Mouse (Mus musculus): ENCODE measurements around the gene Tox2.

Gene Tox2

DNA sequence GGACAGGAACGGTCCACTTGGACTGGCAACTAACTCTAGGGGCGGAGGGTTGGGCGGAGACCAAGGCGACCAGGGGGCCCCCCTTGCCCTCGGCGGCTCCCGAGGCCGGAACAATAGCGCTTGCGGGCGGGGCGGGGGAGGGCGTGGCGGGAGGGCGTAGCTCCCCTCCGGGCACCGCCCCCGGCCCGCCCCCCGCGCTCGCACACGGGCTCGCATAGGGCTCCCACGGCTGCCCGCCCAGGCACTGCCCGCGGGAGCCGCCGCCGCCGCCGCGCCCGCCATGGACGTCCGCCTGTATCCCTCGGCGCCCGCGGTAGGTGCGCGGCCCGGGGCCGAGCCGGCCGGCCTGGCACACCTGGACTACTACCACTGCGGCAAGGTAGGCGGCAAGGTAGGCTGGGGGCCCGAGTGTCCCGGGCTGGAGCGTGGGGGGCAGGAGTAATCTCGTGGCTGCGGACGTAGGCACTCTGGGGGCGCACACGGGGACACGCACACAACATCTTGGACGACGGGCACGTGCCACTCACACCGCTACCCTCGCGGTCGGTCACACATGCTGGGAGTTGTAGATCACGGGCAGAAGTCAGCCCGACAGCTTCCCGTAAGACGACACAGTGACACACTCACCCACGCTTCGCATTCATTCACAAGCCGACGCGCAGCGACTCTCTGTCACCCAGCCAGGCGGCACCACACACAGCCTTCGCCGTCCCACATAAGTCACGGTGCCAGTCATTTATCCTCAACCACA is at the start of gene Tox2:
Gene Tox2, plus strand, starts transcription at position 242 of the 751 bp plus-strand sequence.
- DNase-seq (ENCODE audit: low spot score), result peak; percentile 85

DNA sequence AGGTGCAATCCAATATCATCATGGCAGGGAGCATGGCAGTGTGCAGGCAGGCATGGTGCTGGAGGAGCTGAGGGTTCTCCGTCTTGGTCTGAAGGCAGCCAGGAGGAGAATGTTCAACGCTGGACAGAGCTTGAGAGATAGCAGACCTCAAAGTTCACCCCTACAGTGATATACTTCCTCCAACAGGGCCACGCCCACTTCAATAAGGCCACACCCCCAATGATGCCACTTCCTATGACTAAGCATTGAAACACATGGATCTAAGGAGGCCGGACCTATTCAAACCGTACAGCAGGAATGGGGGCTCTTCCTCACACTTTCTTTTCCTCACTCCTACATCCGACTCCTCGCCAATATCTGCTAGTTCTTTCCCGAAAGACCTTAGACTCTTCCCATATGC is 48.3 kb upstream of the Tox2 start:
- no peak for DNase-seq (ENCODE audit: low spot score)

DNA sequence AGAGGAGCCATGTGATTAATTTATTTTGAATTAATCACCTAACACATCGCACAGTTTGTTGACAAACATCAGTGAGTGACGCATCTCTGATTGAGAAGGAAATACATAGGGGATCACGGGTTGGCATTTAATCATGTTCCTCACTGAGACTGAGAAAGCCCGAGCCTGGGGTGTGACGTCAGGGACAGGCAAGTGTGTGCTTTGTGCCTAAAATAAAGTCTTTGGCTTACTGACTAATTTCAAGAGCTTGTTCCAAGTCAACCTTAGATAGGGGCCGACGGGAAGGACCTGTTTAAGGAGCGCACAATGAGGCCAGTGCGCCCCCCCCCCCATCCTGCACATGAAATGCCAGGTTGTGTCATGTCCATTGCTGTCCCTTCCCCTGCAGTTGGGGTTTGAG is 43.9 kb upstream of the Tox2 start:
- no peak for DNase-seq (ENCODE audit: low spot score)

DNA sequence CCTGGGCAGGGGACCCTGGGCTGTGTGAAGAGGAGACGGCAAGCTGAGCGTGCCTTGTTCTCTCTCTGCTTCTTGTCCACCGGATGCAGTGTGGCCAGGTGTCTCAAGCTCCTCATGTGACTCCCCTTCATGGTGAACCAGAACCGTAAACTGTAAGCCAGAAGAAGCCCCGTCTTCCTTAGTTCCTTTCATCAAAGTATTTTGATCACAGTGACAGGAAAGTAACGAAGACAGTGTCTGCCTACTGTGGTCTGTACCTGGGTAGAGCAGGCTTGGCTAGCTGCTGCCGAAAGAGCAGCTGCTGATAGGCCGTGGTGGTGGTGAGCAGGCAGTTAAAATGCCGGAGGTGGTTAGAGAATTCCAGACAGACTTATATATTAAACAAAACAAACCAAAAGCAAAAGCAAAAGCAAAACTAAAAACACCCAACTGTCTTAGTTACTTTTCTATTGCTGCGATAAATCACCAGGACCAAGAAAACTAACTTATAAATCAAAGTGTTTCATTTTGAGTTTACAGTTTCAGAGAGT is 38.4 kb upstream of the Tox2 start:
- no peak for DNase-seq (ENCODE audit: low spot score)

DNA sequence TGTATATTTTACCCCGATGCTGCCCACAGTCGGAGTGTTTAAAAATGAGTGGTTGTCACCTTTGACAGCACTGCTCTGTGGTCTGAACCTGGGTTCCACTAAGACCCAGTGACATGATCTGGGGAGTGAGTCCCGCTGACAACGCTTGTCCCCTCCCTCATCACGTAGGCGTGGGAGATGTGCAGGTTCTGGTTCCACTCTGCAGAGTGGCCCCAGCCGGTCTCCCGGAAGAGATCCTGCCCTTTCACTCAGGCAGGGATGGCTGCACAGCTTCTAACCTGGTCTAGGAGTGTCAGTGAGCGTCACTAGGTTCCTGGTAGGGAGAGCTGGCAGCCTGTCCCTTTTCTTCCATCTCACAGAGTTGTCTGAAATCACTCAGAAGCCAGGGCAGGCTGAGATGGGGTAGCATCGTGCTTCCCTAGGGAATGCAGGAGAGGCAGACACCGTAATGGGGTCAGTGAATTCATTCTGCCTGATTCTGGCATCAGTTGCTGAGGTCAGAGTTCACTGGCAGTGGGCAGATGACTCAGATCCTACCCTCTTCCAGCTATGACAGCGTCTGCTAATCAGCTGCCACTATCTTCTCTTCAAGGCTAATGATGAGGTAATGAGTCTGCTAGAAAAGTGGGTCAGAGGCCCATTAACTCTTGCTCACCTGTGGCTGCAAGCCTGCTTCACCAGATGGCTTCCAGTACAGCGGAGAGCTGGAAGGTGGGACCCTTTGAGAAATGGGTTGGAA is 36.7 kb upstream of the Tox2 start:
- peak; percentile 30 for DNase-seq (ENCODE audit: low spot score)

DNA sequence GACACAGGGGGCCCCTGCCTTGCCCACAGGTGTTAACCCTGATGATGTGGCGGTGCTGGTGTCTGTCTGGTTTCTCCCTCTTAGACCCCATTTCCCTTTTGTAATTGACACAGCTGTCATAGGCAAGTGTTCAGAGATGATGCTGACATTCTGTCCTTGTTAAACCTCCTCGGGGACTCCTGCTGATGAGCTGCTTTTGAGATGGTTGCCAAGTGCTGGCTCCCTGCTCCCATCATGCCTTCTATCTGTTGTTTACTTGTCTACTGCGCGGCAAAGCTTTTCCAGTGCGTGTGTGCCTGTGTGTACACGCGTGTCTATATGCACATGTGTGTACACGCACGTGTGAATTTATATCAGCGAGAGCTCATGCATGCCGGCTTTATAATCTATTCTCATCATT is 31.0 kb upstream of the Tox2 start:
- no peak for DNase-seq (ENCODE audit: low spot score)

DNA sequence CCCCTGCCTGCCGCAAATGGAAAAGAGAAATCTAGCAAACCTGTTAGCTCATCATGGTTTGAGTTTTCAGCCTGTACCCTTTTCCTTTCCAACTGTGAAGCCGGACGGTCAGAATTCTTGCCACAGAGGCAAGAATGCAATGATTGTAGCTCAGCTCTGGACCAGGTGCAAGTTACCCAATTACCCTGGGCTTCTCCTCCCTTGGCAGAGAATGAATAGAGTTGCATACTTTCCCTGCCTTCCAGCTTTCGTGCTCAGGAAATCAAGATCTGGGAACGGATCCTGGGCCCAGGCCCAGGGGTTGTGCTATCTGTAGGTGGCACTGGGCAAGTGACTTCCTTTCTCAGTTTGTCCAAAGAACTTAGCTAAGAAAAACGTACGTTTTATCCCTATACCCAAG is 28.9 kb upstream of the Tox2 start:
- no peak for DNase-seq (ENCODE audit: low spot score)

DNA sequence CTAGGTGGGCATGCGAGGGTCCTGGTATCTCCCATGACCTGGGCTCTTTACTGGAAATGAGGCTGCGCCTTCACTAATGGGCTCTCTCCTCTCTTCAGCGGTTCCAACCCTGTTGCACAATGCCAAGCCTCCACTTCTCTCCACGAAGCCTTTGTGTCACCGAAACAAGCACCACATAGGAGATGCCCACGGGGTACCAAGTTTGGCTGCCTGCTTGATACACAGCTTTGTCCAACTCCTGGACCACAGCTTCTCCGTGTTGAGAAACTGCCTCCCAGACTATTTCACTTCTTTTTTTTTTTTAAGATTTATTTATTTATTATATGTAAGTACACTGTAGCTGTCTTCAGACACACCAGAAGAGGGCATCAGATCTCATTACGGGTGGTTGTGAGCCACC is 27.1 kb upstream of the Tox2 start:
- DNase-seq (ENCODE audit: low spot score), result no peak

DNA sequence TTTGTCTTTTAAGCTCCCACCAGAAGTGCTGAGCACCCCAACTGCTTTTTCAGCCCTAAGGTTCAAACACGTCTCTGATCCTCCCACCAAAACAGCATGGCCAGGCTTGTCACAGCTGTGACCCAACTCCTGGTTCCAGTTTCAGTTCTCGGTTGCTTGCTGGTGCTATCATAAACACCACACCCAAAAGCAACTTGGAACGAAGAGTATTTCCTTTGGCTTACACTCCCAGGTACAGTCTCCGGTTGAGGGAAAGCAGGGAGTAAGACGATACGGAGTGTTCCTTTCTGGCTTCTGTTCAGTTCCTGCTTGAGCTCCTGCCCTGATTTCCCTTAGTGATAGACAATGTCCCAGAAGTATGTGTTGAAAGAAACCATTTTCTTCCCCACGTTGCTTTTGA is 26.4 kb upstream of the Tox2 start:
- no peak for DNase-seq (ENCODE audit: low spot score)

DNA sequence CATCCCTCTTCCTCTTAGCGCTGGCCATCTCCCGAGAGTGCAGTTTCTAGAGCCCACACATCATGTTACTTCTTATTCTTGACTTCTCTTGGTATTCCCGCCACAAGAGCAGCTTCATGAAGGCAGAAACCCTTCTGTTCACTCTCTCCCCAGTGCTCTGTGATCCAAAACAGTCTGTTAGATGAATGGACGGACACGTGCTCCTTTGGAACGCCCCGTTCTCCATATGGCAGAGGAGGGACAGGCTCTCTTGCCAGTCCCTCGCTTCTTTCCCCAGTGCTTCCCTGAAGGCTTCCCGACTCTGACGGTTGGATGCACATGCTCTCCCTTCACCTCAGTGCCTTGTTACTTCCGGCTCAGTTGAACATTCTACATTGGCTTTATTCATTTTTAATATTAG is 15.4 kb upstream of the Tox2 start:
- peak; percentile 24 for DNase-seq (ENCODE audit: low spot score)

DNA sequence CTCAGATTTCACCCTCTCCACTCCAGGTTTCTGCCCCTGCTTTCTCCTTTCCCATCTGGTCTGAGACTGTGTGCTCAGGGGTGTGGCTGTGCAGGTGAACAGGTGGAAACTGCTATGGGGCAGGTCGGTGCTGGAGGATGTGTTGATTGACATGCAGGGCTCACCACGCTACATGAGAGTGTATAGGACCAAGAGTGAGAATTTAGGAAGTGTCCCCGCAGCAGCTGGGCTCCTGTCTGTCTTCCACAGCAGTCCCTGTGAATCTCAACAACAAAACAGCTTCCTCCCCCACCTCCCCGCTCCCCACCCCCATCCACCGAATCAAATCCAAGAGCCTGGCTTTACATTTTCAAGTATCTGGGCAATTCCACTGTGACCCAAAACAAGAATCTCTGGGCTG is 13.3 kb upstream of the Tox2 start:
- no peak for DNase-seq (ENCODE audit: low spot score)

DNA sequence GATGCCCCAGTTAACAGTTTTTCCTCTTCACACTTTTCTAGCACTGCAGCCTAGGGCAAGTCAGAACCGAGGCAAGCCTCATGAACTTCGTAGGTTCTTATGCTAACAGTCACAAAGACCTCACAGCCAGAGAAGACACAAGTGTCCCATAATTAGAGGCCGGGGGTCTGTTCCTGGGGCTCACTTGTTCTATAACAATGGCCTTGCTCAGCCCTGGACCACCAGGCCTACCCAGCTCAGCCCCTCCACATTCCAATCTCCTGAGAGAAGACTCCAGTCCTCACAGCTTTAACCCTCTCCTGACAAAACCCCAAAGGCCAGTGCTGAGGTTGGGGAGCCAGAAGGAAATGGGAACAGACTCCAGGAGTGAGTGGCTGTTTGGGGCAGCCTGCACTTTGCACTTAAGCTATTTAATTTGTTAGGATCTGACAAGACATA is 12.9 kb upstream of the Tox2 start:
- DNase-seq (ENCODE audit: low spot score), result peak; percentile 85

DNA sequence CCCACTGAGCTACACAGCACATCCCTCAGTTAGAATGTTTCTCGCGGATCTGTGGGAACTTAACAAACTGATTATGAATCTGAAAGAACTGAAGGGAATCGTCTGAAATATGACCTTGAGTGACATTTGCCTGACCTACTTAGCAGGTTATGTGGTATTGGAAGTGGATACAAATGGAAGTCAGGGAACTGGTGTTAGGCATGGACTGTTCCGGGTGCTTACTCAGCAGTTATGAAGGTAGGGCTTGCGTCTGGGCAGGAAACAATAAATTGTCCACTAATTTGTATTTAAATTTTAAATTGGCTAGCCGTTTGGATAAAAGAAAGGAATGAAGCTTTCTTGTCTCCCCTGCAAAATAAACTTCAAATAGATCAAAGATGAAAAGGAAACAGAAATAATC is 10.4 kb upstream of the Tox2 start:
- no peak for DNase-seq (ENCODE audit: low spot score)

DNA sequence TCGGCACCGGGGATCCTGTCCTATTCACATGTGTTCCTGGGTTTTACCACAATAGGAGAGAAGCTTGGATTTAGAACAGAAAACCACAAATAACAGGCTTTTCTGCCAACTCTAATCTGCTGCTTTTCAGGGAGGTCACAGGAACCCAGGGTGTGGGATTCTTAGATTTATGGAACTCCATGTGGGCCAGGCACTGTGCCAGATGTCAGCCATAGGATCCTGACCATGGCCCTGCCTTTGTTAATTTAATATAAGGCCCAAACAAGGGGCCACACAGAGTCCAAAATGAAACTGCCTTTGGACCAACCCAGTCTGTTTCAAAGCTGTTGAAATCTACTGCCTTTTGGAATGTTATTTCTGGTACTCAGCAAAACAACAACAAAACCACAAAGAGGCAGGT is 8.9 kb upstream of the Tox2 start:
- no peak for DNase-seq (ENCODE audit: low spot score)

DNA sequence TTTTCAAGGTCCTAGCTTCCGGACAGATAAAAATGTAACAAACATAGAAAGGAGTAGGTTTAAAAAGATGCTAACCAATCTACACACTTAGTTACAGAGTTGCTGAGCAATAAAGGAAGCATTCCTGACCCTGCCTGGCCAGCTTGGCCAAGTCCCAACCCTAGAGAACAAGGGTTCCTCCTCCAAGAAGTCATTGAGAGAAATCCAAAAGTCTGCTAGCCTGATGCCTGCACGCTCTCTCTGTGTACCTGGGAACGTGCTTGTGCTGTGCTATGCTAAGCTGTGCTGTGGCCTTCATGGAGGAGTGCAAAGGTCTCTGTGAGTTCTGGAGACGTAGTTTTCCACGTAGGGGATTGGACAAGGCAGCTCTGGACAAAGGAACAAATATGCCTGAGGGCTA is 8.4 kb upstream of the Tox2 start:
- no peak for DNase-seq (ENCODE audit: low spot score)

DNA sequence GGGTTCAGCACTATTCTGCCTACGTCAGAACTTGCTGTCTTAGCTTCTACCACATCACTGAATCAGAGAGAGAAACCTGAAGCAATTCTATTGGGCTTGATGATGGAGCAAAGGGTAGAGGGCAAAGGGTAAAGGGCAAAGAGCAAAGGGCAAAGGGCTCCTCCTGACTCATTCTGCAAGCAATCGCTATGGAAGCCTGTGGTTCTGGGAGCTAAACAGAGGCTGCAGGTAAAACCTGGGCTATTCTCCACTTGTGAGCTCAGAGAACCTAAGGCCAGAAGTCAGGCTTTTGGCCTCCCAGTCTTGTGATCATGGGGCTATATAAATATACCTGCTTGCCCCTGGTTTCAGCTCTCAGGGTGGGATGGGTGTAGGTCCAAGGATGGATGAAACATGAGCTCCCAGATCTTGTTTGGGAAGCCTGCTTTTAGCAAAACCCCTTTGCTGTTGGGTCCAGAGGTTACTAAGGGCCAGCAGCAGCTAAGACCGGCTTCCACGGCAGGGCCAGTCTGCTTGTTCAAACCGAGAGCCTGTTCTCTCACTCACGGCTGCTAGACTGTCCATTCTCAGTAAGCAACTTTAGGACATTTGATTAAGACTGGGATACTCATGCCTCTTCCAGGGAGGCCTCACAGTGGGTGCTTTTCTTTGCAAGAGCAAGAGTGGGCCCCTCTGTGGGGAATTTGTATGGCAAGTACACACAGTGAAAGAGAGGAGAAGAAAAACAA is 7.7 kb upstream of the Tox2 start:
- peak; percentile 44 for DNase-seq (ENCODE audit: low spot score)

DNA sequence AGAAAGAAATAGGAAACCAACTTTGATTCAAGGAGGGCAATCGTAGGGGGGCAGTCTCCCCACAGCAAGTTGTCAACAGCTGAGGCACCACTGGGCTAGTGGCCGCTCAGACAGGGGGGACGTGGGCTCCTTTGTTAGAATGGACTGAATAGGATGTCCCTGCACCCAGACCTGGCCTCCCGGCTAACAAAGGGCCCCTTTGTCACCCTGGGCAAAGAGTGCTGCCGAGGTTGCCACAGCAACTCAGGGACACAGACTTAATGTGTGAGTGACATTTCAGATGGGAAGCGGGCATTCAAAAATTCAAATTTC is 7.1 kb upstream of the Tox2 start:
- peak; percentile 88 for DNase-seq (ENCODE audit: low spot score)

DNA sequence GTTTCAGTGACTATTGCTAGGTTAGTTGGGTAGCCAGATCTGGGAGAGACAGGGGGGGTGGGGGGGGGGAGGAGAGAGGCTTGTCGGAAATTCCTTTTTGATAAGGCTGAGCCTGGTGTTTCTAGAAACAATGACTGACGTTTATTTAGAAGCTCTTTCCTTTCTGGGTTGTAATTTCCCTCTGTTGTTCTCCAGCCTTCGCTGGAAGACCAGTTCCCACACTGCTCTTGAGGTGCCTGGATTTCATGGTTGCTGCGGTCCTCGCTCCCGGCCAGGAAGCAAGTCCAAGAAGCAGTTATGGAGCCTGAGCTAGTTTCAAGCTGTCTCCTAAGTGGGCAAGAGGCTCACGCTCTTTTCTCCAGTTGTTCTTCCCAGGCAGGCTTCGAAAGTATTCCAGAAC is 1.0 kb upstream of the Tox2 start:
- DNase-seq (ENCODE audit: low spot score), result no peak

DNA sequence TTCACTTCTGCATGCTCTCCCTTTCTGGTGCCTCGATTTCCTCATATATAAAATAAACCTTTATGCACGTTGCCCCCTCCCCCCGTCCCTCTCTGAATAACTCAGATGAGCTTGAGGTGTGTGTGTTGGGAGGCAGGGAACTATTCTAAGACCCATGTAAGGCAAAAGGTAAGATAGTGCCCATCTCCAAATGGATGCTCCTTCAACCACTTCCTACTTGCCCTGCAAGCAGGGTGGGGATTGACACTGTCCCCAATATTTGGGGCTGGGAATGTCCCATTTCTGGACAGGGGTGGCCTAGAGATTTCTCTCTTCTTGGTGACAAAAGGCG is 407 bp upstream of the Tox2 start:
- no peak for DNase-seq (ENCODE audit: low spot score)

DNA sequence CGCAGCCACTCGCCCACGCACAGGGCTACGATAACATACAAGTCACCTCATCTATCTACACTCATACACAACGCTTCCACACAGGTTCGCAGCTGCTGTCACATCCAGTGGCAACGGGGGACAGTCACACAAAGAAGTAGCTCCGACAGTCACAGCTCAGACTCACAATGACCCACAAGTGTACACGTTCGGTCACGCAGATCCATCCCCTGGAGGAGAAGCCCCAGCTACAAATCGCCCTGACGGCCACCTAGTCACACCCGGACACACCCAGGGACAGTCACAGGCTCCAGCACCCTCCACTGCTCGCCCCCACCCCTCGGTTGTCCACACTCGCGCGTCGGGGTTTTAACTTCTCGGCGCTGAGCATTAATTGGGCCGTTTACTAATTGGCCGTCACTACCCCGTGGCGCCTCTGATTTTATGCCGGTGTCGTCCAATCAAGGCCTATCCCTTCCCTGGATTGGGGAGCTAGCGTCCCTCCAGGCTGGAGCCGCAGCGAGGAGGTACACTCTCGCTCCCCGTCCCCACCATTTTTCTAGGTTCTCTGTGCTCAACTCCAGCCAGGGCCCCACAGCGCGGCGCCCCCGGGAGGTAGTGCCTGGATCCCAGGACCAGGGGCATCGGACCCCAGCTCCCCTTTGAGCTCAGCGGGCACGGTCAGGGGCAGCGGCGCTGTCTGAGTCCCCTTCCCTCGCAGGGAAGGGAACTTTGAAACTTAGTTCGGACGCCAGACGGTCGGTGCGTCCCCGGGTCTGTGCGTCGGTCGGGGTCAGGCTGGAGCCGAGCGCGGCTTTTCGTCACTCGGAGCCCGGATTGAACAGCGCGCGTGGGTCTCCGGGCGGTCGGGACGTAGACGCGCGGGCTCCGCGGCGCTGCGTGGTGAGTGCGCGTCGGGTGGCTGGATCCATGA is 966 bp downstream of the Tox2 start:
- peak; percentile 53 for DNase-seq (ENCODE audit: low spot score)

DNA sequence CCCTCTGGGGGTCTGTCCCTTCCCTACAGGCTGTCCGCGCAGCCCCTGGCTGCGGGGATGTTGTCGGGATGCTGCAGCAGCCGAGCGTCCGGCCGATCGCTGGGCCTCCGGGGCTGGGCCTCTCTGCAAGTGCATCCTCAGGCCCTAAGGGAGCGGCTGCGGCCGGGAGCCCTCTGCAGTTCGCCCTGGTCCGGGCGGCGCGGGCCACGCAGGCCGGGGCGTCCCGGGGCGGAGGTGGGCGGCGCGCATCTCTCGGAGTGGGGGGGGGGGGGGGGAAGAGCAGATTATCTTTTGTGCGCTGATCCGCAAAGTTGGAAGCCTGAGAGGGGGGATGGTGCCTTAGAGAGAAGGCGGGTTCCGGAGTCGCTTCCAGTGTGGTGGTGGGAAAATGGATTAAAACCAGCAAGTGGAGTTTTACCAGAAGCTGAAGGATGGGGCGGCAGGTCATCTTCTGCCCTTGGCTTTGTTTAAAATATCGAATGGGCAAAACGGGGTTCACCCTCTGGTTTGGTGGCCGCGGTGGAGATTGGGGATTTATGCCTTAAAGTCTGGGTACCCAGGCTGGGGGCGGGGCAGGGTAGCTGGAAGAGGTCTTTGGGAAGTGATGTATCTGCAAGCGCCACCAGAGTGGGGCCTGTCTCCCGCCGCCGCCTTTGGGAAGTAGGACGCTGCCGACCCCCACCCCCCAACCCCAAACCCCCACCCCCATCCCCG is 1.8 kb downstream of the Tox2 start:
- peak; percentile 51 for DNase-seq (ENCODE audit: low spot score)
